Mouse (Mus musculus) forebrain, embryonic 14.5 days (tissue): Measurements from ENCODE around the gene Grip1. TPM values are rescaled to one million over a fixed set of nuclear protein-coding genes. Genes with fewer than 3 reads are reported as not detected.

Experiments
- ATAC-seq: fragments of 200-750 bp; cut with Nextera tagmentation; 2 replicates; pipeline ENCODE4 v1.8.0; 2017; ENCODE audit warnings: mild to moderate bottlenecking, moderate library complexity
- DNase-seq: peaks from one replicate; pipeline ENCODE4 v3.0.0-alpha.2; 2015; ENCODE audit warnings: low spot score
- H3K27ac ChIP-seq: fragments of 300-500 bp; sonication (generic); 2 replicates; pipeline ENCODE4 v1.5.1; 2014; ENCODE audit warnings: low read depth, mild to moderate bottlenecking, control low read depth, low read length, moderate library complexity
- H3K27me3 ChIP-seq: fragments of 300-500 bp; sonication (generic); replicated peaks from 2 replicates; pipeline ENCODE4 v1.6.1; 2014; ENCODE audit warnings: low read length, control low read depth, mixed read lengths; ENCODE audit not compliant: control insufficient read depth, insufficient read depth
- H3K36me3 ChIP-seq: fragments of 300-500 bp; sonication (generic); 2 replicates; pipeline ENCODE4 v1.6.1; 2014; ENCODE audit warnings: low read length, control low read depth; ENCODE audit not compliant: control insufficient read depth, insufficient read depth
- H3K4me1 ChIP-seq: fragments of 300-500 bp; sonication (generic); 2 replicates; pipeline ENCODE4 v1.6.1; 2014; ENCODE audit warnings: antibody characterized with exemption, low read length, control low read depth; ENCODE audit not compliant: control insufficient read depth, insufficient read depth
- H3K4me2 ChIP-seq: fragments of 300-500 bp; sonication (generic); 2 replicates; pipeline ENCODE4 v1.6.1; 2014; ENCODE audit warnings: mild to moderate bottlenecking, control low read depth, low read length
- H3K4me3 ChIP-seq: fragments of 300-500 bp; sonication (generic); 2 replicates; pipeline ENCODE4 v1.5.1; 2014; ENCODE audit warnings: low read depth, low read length, control low read depth
- H3K9ac ChIP-seq: fragments of 300-500 bp; sonication (generic); 2 replicates; pipeline ENCODE4 v1.6.1; 2014; ENCODE audit warnings: mild to moderate bottlenecking, low read length, control low read depth, moderate library complexity
- H3K9me3 ChIP-seq: fragments of 300-500 bp; sonication (generic); replicated peaks from 2 replicates; pipeline ENCODE4 v1.6.1; 2016; ENCODE audit warnings: low read length, control low read depth, mixed read lengths; ENCODE audit not compliant: control insufficient read depth
- WGBS: fragments of 180-500 bp; shearing (Covaris S2); extraction: QIAGEN DNeasy Blood & Tissue Kit; methylation state at CpG from one replicate; pipeline ENCODE4 v1.1.7; 2014; 5-methylcytosine and 5-hydroxymethylcytosine counted together
- polyA plus RNA-seq: library from polyadenylated mRNA; unstranded; fragments of >200 nt; fragmentation: Nextera tagmentation; extraction: Ambion mirVana; gene quantifications from 2 replicates; pipeline ENCODE4 v1.2.1, GENCODE M21; 2014

Grip1 gene
- polyA plus RNA-seq, 1 experiment from 2014 or later, result 15.0 TPM

DNA sequence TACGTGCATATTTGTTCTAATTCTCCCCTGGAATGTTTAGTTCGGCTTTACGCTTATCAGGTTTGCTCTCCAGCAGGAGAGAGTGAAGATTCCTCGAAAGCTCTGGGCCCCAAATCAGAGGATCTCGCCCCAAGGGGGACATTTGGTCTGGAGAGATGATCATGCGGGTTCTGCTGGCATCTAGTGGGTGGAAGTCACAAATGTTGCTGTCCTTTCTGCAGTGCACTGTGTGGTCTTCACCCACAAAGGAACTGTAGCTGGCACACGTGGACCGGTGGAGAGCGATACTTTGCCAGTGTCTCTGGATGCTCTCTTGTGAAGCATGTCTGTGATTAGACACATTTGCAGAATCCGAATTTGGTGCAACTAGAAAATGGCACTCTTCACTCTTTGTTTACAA lies 186.9 kb downstream of the Grip1 start:
- no peaks in the 10 kb centered on the region; the same call in 1 of the 2 replicates for H3K4me1 ChIP-seq
- no peak overlapping the region for H3K4me2 ChIP-seq
- H3K4me3 ChIP-seq, result no peak overlapping the region
- H3K27ac ChIP-seq, result no peak overlapping the region
- H3K9me3 ChIP-seq, result no peaks in the 10 kb centered on the region
- no peaks in the 10 kb centered on the region for H3K27me3 ChIP-seq
- DNase-seq (no peak), ATAC-seq (0 out of 2 replicates have a peak, but pooled peaks have one; percentile 29)
- H3K9ac ChIP-seq, result no peak overlapping the region
- no peaks in the 10 kb centered on the region for H3K36me3 ChIP-seq
- WGBS, result 86% methylated on average over 10 of the region's 10 CpGs

DNA sequence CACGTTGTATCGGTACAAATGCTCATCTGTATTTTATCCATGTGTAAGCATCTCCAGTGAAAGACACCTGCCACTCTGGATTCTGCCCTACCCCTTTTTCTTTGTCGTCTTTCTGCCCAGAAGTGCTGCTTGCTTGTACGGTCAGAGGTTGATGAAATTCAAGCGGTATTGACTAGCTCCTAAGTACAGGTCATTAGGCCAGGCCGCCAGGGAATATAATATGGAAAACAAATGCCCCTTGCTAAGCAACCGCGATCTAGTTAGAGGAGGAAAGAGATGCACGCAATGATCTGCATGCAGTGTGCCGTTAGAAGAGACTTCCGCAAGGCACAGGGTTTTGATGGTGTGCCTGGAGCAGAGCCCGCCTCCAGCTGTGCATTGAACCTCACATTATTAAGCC lies 187.4 kb downstream of the Grip1 start:
- H3K9me3 ChIP-seq, result no peaks in the 10 kb centered on the region
- no peak overlapping the region for H3K4me2 ChIP-seq
- no peaks in the 10 kb centered on the region for H3K27me3 ChIP-seq
- no peak overlapping the region for H3K27ac ChIP-seq
- H3K36me3 ChIP-seq, result no peaks in the 10 kb centered on the region
- no peak overlapping the region for H3K4me3 ChIP-seq
- DNase-seq, result no peak
- ATAC-seq, result no peak
- WGBS, result 63% methylated on average over 12 of the region's 12 CpGs
- H3K9ac ChIP-seq, result no peak overlapping the region
- no peaks in the 10 kb centered on the region; the same call in 1 of the 2 replicates for H3K4me1 ChIP-seq

GRCm38 (mm10) chr10:119644289-119644688 lies 190.7 kb downstream of the Grip1 start:
- ATAC-seq (0 out of 2 replicates have a peak, but pooled peaks have one; percentile 20), DNase-seq (no peak)
- Histone ChIP-seq H3K9ac (no peak overlapping the region), H3K4me3 (no peak overlapping the region), H3K27ac (no peak overlapping the region), H3K36me3 (no peaks in the 10 kb centered on the region), H3K4me2 (no peak overlapping the region), H3K9me3 (no peaks in the 10 kb centered on the region), H3K4me1 (no peaks in the 10 kb centered on the region; the same call in 1 of the 2 replicates), H3K27me3 (no peaks in the 10 kb centered on the region)
- WGBS, result 69% methylated on average over 5 of the region's 5 CpGs

- no peak overlapping the region for H3K9ac ChIP-seq
- no peaks in the 10 kb centered on the region for H3K36me3 ChIP-seq
- H3K4me2 ChIP-seq, result no peak overlapping the region
- H3K4me3 ChIP-seq, result no peak overlapping the region
- ATAC-seq (peak; percentile 46; the same call in 1 of the 2 replicates), DNase-seq (peak; percentile 77)
- no peak overlapping the region for H3K27ac ChIP-seq
- H3K27me3 ChIP-seq, result no peaks in the 10 kb centered on the region
- no peaks in the 10 kb centered on the region for H3K4me1 ChIP-seq
- WGBS, result 67% methylated on average over 29 of the region's 29 CpGs
- no peaks in the 10 kb centered on the region for H3K9me3 ChIP-seq
Measured at GRCm38 (mm10) chr10:119646500-119647439, 193.1 kb downstream of the Grip1 start.

GRCm38 (mm10) chr10:119660677-119661353 lies 207.2 kb downstream of the Grip1 start:
- H3K4me1 ChIP-seq, result no peaks in the 10 kb centered on the region
- no peaks in the 10 kb centered on the region for H3K36me3 ChIP-seq
- H3K4me3 ChIP-seq, result no peak overlapping the region
- 75% methylated on average over 7 of the region's 7 CpGs for WGBS
- 0 out of 2 replicates have a peak, but pooled peaks have one; percentile 10 for ATAC-seq
- no peak for DNase-seq
- H3K27ac ChIP-seq, result no peak overlapping the region
- H3K4me2 ChIP-seq, result no peak overlapping the region
- no peak overlapping the region for H3K9ac ChIP-seq
- H3K9me3 ChIP-seq, result peaks cover 4% of the 10 kb centered on the region
- H3K27me3 ChIP-seq, result no peaks in the 10 kb centered on the region

DNA sequence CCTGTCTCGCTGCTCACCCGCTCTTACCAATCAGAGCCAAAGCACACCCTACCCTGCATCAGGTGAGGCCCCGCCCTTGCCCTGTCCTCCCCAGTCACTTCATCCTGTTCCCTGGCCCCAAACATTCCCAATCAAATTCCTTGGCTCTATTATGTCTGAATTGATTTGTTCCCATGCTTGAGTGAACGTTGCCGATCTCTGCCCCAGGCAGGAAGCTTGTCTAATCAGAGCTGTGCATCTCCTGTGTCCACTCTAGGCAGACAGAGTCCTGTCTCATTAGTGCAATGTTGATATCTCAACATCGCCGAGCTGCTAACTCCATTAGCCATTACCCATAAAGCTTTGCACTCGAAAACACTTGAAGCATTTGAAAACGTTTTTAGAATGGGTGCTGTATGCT lies 210.0 kb downstream of the Grip1 start:
- ATAC-seq (no peak), DNase-seq (no peak)
- H3K27ac ChIP-seq, result no peak overlapping the region
- WGBS, result 85% methylated on average over 9 of the region's 9 CpGs
- H3K4me3 ChIP-seq, result no peak overlapping the region
- no peak overlapping the region for H3K9ac ChIP-seq
- no peak overlapping the region for H3K4me2 ChIP-seq
- H3K36me3 ChIP-seq, result no peaks in the 10 kb centered on the region
- H3K9me3 ChIP-seq, result no peaks in the 10 kb centered on the region
- no peaks in the 10 kb centered on the region for H3K27me3 ChIP-seq
- H3K4me1 ChIP-seq, result no peaks in the 10 kb centered on the region

DNA sequence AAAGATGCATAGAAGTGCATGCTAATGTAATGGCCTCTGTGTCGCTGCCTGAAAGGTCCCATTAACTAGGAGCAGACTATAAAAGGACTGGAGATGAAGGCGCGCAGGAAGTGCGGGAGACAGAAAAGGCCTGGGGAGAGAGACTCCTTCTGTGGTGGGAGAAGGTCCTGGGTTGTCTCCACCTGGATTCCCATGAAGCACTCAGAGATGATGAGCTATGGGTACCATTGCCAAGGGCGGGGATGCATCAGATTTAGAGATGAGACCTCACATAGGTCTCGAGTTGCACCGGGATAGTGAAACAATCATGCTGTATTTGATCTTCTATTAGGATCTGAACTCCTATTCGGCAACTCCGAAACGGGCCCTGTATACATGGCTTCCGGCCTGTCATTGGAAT lies 212.8 kb downstream of the Grip1 start:
- no peaks in the 10 kb centered on the region for H3K36me3 ChIP-seq
- 79% methylated on average over 11 of the region's 11 CpGs for WGBS
- H3K9ac ChIP-seq, result no peak overlapping the region
- DNase-seq (no peak), ATAC-seq (no peak)
- H3K4me3 ChIP-seq, result no peak overlapping the region
- no peak overlapping the region for H3K4me2 ChIP-seq
- H3K9me3 ChIP-seq, result no peaks in the 10 kb centered on the region
- H3K27ac ChIP-seq, result no peak overlapping the region
- H3K27me3 ChIP-seq, result no peaks in the 10 kb centered on the region
- H3K4me1 ChIP-seq, result no peaks in the 10 kb centered on the region

DNA sequence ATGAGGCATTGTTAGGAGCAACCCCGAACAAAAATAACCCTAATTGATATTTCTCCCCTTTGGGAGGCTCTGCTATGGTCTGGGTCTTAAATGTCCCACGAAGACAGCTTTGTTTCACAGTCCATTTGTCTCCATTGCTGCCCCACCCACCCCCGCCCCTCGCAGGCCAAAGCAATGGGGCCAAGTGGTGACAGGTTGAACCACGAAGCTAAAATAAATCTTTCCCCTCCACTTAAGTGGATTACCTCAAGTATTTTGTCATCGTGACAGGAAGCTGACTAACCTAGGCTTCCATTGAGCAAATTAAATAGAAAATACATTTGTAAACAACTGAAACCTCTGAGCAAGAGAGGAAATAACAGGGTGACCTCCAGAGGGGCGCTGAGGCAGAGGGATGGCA lies 216.8 kb downstream of the Grip1 start:
- H3K27ac ChIP-seq, result no peak overlapping the region
- WGBS, result 59% methylated on average over 7 of the region's 7 CpGs

More for the DNA sequence above, 216.8 kb downstream of the Grip1 start:
- H3K27me3 ChIP-seq, result no peaks in the 10 kb centered on the region
- H3K4me2 ChIP-seq, result no peak overlapping the region
- no peak overlapping the region for H3K9ac ChIP-seq
- H3K36me3 ChIP-seq, result no peaks in the 10 kb centered on the region
- H3K4me1 ChIP-seq, result no peaks in the 10 kb centered on the region
- no peaks in the 10 kb centered on the region for H3K9me3 ChIP-seq
- H3K4me3 ChIP-seq, result no peak overlapping the region
- DNase-seq (no peak), ATAC-seq (no peak)
